In the genomic region with DNA sequence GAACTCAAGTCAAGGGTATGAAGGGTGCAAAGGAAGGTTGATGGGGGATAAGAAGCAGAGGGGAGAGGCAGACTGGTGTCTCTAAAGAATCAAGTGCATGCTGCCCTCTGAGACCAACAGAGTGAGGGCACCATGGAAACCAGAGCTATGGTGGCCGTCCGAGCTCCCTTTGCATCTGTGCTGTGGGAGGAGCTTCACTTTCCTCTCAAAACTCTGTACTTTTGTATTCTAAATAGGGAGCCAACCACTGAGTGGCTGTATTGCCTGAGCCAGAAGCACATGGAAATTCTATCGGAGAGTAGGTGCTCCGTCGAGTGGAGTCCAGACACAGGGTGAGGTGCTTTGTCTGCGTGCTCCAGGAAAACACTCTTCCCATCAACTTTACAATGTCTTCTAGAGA, we compare ENCODE assay signal across 26 mouse cellular contexts.
"Had no signal": no experiment of that assay in that cellular context is flagged by ENCODE, and none has a peak within 500 bp of the region (broad histone marks: within the 10 kb centered on the region; RNA-seq: fewer than 3 reads in every experiment).

No protein-coding gene starts in this region.

- H3K4me2 ChIP-seq: heart, embryonic 11.5 days; heart, embryonic 13.5 days; heart, embryonic 15.5 days; hindbrain, embryonic 12.5 days; hindbrain, embryonic 15.5 days; kidney, embryonic 15.5 days; limb, embryonic 13.5 days; limb, embryonic 15.5 days; liver, embryonic 12.5 days had no signal

- DNase-seq: gastrocnemius, postnatal 14 days; gastrocnemius, postnatal 36 days; heart, adult 18-20 months; heart, postnatal 14 days; heart, postnatal 36 days; kidney, adult 11 months; kidney, adult 2 months; kidney, adult 9 months; kidney, postnatal 14 days; kidney, postnatal 36 days; layer of hippocampus, adult 9-11 months; layer of hippocampus, postnatal 36 days; left cerebral cortex, postnatal 4 days had no signal

- H3K9me3 ChIP-seq: heart, embryonic 13.5 days; heart, embryonic 15.5 days; hindbrain, embryonic 12.5 days; hindbrain, embryonic 15.5 days; kidney, embryonic 15.5 days; limb, embryonic 13.5 days; limb, embryonic 15.5 days; liver, embryonic 12.5 days had no signal

- H3K4me3 ChIP-seq: heart, embryonic 13.5 days; heart, embryonic 15.5 days; hindbrain, embryonic 12.5 days; hindbrain, embryonic 15.5 days; kidney, embryonic 15.5 days; limb, embryonic 13.5 days; limb, embryonic 15.5 days; liver, embryonic 12.5 days had no signal

- H3K9ac ChIP-seq: heart, embryonic 13.5 days; heart, embryonic 15.5 days; hindbrain, embryonic 12.5 days; hindbrain, embryonic 15.5 days; kidney, embryonic 15.5 days; limb, embryonic 13.5 days; limb, embryonic 15.5 days; liver, embryonic 12.5 days; liver, embryonic 14.5 days had no signal

- H3K27ac ChIP-seq: heart, embryonic 13.5 days; heart, embryonic 15.5 days; hindbrain, embryonic 12.5 days; hindbrain, embryonic 15.5 days; hindbrain, postnatal 0 days; kidney, embryonic 15.5 days; kidney, postnatal 0 days; limb, embryonic 13.5 days; limb, embryonic 15.5 days; liver, embryonic 12.5 days; liver, embryonic 14.5 days had no signal

- H3K4me1 ChIP-seq: heart, embryonic 13.5 days; heart, embryonic 15.5 days; hindbrain, embryonic 12.5 days; kidney, embryonic 15.5 days; liver, embryonic 12.5 days had no signal

- H3K36me3 ChIP-seq: heart, embryonic 13.5 days; heart, embryonic 15.5 days; hindbrain, embryonic 12.5 days; hindbrain, embryonic 15.5 days; kidney, embryonic 15.5 days; limb, embryonic 13.5 days; limb, embryonic 15.5 days; liver, embryonic 12.5 days had no signal

- ATAC-seq: hindbrain, postnatal 0 days; intestine, embryonic 16.5 days; liver, embryonic 12.5 days had no signal

- H3K27me3 ChIP-seq: heart, embryonic 13.5 days; heart, embryonic 15.5 days; hindbrain, embryonic 12.5 days; hindbrain, embryonic 15.5 days; kidney, embryonic 15.5 days; limb, embryonic 13.5 days; limb, embryonic 15.5 days; liver, embryonic 12.5 days had no signal
